Mouse (Mus musculus): ENCODE data around the gene Larp6.

Gene Larp6

GRCm38 (mm10) chr9:60712771-60713541 lies at the start of gene Larp6:
Gene Larp6, plus strand, starts transcription at chr9:60712989.
- peak; percentile 10 for DNase-seq (ENCODE audit: low spot score)

GRCm38 (mm10) chr9:60664385-60664784 lies 48.4 kb upstream of the Larp6 start:
- DNase-seq (ENCODE audit: low spot score): no peak

DNA sequence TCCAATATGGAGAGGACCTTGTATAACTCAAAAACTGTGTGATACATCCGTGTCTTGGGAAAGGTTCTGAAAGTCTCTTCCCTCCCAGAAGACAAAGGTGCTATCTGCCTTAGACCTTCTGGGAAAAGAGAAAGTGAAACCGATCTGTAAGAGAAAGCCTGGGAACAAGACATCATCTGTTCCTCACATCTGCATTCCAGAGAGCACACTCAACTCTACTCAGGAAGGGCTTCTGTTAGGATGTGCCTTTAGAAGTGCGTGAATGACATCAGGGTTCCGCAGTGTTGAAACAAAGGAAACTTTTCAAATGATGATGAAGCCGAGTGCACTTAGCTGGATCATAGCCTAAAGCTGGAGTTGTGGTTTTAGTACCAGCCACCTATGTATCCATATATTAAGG lies 47.9 kb upstream of the Larp6 start:
- no peak for DNase-seq (ENCODE audit: low spot score)

GRCm38 (mm10) chr9:60665535-60665934 lies 47.3 kb upstream of the Larp6 start:
- DNase-seq (ENCODE audit: low spot score): no peak

GRCm38 (mm10) chr9:60668886-60669285 lies 43.9 kb upstream of the Larp6 start:
- DNase-seq (ENCODE audit: low spot score): no peak

GRCm38 (mm10) chr9:60672568-60672967 lies 40.2 kb upstream of the Larp6 start:
- DNase-seq (ENCODE audit: low spot score): no peak

GRCm38 (mm10) chr9:60674780-60675179 lies 38.0 kb upstream of the Larp6 start:
- DNase-seq (ENCODE audit: low spot score): no peak

DNA sequence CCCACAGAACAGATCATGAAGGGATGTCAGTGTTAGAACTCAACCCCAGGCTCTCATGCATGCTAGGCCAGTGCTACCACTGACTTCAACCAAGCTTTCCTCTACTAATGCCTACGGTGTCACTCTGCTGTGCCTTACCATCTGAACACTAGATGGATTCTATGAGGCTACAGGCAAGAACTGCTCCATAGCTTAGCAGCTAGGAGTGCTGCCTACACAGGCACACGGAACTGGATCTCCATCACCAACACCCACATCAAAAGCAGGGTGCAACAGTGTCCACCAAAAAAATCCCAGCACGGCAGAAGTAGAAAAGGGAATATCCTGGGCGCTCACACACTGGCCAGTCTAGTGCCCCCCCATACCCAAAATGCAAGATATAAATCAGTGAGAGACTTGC lies 36.4 kb upstream of the Larp6 start:
- no peak for DNase-seq (ENCODE audit: low spot score)

- no peak for DNase-seq (ENCODE audit: low spot score)
Measured at GRCm38 (mm10) chr9:60678913-60679312, 33.9 kb upstream of the Larp6 start.

GRCm38 (mm10) chr9:60681005-60681404 lies 31.8 kb upstream of the Larp6 start:
- no peak for DNase-seq (ENCODE audit: low spot score)

DNA sequence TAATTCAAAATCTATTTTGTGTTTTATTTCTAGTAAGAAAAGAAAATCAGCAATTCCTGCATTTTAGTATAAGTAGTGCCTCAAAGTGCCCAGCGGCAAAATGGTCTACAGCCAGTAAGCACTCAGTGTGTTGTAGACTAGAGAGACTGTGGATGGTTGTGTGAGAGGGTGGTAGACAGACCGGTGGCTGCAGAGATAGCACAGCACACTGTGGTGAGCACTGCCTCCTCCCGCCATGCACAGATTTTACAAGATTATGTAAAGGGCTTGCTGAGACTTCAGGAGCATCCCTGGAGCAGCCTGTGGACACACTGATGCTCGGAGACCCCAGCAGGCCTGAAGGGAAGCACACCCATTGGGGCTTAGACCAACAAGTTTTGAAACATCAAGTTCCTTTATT lies 30.0 kb upstream of the Larp6 start:
- DNase-seq (ENCODE audit: low spot score): no peak

DNA sequence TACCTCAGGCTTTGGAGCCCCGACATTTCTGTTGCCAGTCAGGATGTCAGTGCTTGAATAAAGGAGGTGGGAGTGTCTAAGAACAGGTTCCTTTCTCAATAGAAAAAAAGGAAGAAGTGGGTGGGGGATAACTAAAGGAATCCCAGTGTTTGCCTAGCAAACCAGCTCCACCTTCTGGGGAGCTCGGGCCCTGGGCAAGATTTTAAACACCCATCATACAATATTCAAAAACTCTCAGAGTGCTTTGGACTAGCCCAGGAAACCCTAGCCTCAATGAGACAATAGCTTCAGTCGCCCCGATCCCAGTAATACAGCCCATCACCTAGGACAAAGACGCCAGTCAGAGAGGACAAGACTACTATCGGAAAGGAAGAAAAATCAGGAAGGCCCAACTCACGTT lies 25.4 kb upstream of the Larp6 start:
- DNase-seq (ENCODE audit: low spot score): no peak

- DNase-seq (ENCODE audit: low spot score): peak; percentile 88
Measured at GRCm38 (mm10) chr9:60687891-60688324, 24.9 kb upstream of the Larp6 start, which contains the start of gene Lrrc49. Gene Lrrc49, minus strand, starts transcription at chr9:60688158.

GRCm38 (mm10) chr9:60692624-60693023 lies 20.2 kb upstream of the Larp6 start:
- no peak for DNase-seq (ENCODE audit: low spot score)

DNA sequence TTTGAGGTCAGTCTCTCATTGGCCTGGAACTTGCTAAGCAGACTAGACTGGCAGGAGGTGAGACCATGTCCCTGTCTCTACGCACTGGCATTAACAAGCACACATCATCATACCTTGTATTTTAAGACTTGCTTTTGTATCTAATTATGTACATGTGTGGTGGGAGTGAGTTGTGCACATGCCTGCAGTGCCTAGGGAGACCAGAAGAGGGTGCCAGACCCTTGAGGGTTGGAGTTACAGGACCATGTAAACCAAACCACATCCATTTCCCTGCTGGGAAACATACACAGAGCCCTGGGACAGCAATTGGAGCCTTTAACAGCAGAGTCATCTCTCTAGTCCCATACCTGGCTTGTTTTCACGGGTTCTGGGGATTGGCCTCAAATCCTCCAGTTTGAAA lies 18.8 kb upstream of the Larp6 start:
- DNase-seq (ENCODE audit: low spot score): no peak

DNA sequence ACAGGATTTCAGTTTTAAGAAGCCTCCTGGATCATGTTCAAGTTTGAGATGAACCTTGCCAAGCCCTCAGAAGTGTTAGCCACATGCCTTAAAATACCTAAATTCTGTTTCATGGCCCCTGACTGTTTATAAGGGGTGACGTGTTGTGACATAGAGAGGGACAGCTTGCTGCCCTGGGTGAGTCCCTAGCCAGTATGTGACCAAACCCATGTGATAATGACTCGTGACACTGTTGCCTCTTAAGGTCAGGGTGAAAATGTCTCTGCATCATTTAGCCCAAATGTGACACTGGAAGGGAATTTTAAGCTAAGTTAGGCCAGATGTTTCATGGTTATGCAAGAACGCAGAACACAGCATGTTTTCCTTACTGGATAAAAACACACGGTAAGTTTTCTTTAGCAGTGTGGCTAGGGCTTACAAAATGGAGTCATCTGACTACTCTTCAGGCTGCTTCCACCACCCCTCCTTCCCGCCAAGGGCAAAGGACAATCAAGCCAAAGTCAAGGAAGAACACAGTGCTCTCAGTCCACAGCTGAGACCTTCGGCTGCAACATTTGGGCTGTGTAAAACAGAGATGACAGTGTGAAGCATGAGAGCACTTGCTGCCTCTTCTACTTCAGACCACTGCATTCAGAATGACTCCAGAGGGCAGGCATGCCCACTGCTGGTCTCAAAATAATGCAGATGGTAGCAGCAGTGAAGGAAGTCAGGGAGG lies 16.4 kb upstream of the Larp6 start:
- no peak for DNase-seq (ENCODE audit: low spot score)

GRCm38 (mm10) chr9:60699581-60700231 lies 13.1 kb upstream of the Larp6 start:
- no peak for DNase-seq (ENCODE audit: low spot score)

- DNase-seq (ENCODE audit: low spot score): no peak
Measured at GRCm38 (mm10) chr9:60707594-60707993, 5.2 kb upstream of the Larp6 start.

- DNase-seq (ENCODE audit: low spot score): no peak
Measured at GRCm38 (mm10) chr9:60708606-60709005, 4.2 kb upstream of the Larp6 start.

DNA sequence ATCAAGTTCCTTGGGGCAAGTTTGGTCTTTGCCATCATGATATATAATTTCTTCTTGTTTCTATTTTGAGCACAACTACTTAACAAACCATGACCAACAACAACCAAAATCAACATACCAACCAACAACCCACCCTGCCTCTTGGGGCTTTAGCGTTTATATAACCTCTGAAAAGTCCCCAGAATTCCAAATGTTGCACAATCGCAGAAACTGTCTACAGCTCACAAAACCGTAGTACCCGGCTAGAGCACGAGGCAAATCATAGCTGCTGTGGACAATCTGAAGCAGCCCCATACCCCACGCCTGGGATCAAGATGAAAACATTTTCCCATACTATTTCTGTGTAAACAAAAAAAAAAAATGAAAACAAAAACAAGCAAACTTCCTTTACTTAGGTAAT lies 3.1 kb upstream of the Larp6 start:
- DNase-seq (ENCODE audit: low spot score): no peak

DNA sequence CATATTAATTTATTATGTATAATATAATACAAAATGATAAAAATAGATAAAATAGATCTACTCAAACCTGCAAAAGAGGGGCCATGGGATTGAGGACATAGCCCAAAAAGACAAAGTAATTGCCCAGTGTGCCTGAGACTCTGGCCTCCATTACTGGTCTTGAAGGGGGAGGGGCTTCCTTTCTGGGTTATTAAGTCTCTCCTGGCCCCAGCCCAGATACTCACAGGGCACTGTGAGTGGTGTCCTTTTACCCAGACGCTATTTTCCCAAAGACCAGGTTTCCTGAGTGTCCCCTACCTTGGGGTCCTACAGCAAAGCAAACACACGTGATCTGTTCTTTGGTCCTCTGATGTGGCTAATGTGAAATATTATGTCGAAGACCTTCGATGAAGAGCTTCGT lies 778 bp upstream of the Larp6 start:
- no peak for DNase-seq (ENCODE audit: low spot score)

DNA sequence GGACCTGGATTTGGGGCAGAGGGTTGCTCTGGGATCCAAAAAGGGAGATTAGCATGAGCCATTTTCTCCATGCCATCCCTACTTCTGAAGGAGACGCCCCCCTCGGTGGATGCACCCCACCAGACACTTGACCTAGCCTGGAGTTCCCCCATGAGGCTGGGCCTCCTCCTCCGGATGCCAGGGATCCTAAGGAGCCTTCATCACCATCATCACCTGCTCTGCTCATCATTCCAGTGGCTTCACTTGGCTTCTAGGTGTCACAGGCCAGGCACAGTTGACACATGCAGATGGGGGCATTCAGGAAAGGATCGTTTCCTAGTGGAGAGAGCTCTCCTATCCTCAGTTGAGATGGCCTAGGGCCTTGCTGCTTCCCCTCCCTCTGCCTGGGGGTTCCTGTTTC lies 827 bp downstream of the Larp6 start:
- no peak for DNase-seq (ENCODE audit: low spot score)

DNA sequence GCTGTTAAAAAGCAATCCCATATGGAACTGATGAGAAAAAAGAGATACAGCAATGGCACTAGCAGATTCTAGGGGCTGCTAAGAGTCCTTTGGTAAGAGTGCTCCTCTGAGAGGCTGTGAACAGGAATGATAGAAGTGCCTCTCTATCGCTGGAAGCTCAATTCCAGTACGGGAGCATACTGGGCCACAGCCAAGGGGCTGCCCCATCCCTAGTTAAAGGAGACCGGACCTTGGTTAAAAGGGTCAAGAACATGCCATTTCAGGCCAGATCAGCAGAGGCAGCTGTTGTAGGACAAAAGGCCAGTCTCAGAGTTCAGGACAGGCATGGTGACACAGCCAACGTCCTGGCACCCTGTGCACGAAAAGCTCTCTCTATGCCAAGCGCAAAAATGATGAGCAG lies 1.4 kb downstream of the Larp6 start:
- DNase-seq (ENCODE audit: low spot score): no peak
